Mouse (Mus musculus): Measurements from ENCODE around the gene Hoxd13.

- TF ChIP-seq CTCF (IDR thresholded peaks at IDR 0.05; ENCODE audit: low read depth): no peak
- no peak for TF ChIP-seq EP300 (IDR thresholded peaks at IDR 0.05; ENCODE audit: low read depth)
Observed at GRCm38 (mm10) chr2:74705467-74706089, 37.5 kb downstream of the Hoxd13 start.
